Mouse (Mus musculus) forebrain, embryonic 10.5 days (tissue): ENCODE measurements around the gene Bcl2a1d. TPM values are rescaled to one million over a fixed set of nuclear protein-coding genes. Genes with fewer than 3 reads are reported as not detected.
"Not testable (repeated sequence)": the region's sequence is repeated elsewhere in the genome, so short reads cannot be mapped to it uniquely, and the experiment has no call there.

Source experiments
- DNase-seq: peaks from one replicate; pipeline ENCODE4 v3.0.0-alpha.2; 2017; ENCODE audit warnings: low spot score; ENCODE audit errors: extremely low spot score
- H3K27ac ChIP-seq: fragments of 300-500 bp; sonication (generic); 2 replicates; pipeline ENCODE4 v1.5.1; 2016; ENCODE audit warnings: mild to moderate bottlenecking
- H3K27me3 ChIP-seq: fragments of 300-500 bp; sonication (generic); 2 replicates; pipeline ENCODE4 v1.6.1; 2016; ENCODE audit warnings: mild to moderate bottlenecking; ENCODE audit not compliant: poor library complexity, severe bottlenecking
- H3K36me3 ChIP-seq: fragments of 300-500 bp; sonication (generic); replicated peaks from 2 replicates; pipeline ENCODE4 v1.6.1; 2016; ENCODE audit warnings: mild to moderate bottlenecking, moderate library complexity
- H3K4me1 ChIP-seq: fragments of 300-500 bp; sonication (generic); 2 replicates; pipeline ENCODE4 v1.6.1; 2016
- H3K4me3 ChIP-seq: fragments of 300-500 bp; sonication (generic); 2 replicates; pipeline ENCODE4 v1.5.1; 2016; ENCODE audit warnings: mild to moderate bottlenecking, moderate library complexity
- H3K9me3 ChIP-seq: fragments of 300-500 bp; sonication (generic); 2 replicates; pipeline ENCODE4 v1.6.1; 2016; ENCODE audit warnings: mild to moderate bottlenecking, moderate library complexity
- WGBS: fragments of 180-500 bp; shearing (Covaris S2); methylation state at CpG from one replicate; pipeline ENCODE4 v1.1.7; 2016; 5-methylcytosine and 5-hydroxymethylcytosine counted together
- polyA plus RNA-seq: library from polyadenylated mRNA; unstranded; fragments of >200 nt; fragmentation: Nextera tagmentation; extraction: Ambion mirVana; gene quantifications from 2 replicates; pipeline ENCODE4 v1.2.1, GENCODE M21; 2016

The Bcl2a1d gene
- polyA plus RNA-seq, 1 experiment from 2014 or later = not detected

DNA sequence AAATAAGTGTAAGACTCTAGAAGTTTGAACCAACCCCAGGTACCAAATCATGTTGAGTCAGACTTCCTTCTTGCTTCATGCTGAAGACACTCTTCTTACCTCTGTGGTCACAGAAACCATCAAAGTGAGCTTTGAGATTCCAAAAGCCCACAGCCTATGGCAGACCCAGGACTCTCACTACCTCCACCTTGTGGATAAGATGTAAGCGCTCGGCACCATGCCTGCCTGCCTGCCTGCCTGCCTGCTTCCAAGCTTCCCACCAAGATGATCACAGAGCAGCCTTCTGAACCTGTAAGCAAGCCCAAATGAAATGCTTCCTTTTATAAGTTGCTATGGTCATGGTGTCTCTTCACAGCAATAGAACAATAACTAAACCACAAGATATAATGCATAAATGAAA lies 13.6 kb downstream of the Bcl2a1d start:
- H3K27me3 ChIP-seq, H3K36me3 ChIP-seq, H3K4me3 ChIP-seq, H3K9me3 ChIP-seq, H3K27ac ChIP-seq, DNase-seq, H3K4me1 ChIP-seq: not testable (repeated sequence)
- WGBS = 33% methylated on average over 2 of the region's 2 CpGs

DNA sequence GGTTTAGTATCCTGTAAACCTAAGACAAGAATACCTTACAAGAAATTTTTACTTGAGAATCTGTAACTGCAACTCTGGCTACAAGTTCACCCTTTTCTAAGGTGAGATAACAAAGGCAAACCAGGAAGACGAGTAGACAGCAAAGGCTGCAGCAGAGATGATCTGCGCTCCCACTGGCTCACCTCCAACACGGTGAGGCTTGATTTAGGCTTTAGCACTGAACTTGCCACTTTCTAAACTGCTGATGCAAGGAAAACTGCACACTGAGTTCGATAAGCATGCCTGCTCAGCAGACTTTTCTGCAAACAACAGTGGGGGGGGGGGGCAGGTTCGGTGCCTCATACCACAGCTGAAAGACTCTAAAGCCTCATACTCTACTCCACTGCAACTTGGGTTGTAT lies 17.2 kb downstream of the Bcl2a1d start:
- not testable (repeated sequence) for DNase-seq, H3K27ac ChIP-seq, H3K27me3 ChIP-seq, H3K9me3 ChIP-seq, H3K36me3 ChIP-seq, H3K4me1 ChIP-seq, H3K4me3 ChIP-seq
- 91% methylated on average over 5 of the region's 5 CpGs for WGBS

DNA sequence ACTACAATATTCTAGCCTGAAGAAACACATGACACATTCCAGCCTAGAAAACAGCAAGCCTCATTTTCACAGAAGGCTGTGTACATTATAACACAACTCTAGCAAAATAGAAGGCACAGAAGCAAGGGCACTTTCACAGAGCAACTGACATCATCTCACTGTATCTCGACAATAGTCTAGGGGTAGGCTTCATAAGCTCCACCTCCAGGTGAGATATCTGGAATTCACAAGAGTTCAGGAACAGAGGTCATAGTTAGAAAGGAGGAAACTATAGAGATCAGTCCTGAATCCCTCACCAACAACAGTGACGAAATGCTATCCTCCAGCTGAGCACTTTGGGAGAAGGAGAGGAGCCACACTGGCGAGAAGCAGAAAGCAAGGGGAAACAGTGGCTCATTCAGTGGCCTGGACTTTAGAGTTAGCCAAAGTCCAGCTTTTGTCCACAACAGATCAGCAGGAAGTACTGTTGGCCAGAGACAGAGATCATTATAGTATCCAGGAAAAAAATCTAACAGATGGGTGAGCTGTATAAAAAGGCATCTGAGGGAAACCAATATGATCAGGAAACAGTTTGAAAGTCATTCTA lies 19.5 kb downstream of the Bcl2a1d start:
- not testable (repeated sequence) for H3K4me3 ChIP-seq, H3K27me3 ChIP-seq, H3K9me3 ChIP-seq, H3K27ac ChIP-seq, H3K4me1 ChIP-seq, DNase-seq, H3K36me3 ChIP-seq
- WGBS = 84% methylated on average over 3 of the region's 3 CpGs

DNA sequence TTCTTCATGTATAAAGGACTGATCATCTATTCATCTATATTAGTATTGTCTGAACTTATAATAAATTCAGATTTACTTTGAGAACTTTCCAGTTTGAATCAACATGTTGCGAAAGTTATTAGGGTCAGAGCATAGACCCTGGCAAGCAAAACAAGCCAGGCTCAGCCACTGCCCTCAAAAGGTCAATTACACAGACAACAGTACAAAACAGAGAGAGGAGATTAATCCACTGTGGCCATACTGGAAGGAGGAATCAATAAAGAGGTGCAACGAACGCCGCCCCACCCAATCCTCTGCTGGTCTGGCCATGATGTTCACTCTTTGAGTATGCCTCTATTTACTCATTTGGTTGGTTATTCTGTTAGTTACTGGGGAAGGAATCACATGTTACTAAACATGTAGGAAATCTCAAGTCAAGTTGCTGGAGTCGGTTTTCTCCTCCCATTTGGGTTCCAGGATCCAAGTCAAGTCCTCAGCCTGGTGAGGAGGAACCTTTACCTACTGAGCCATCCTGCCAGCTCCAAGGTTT lies 20.7 kb downstream of the Bcl2a1d start:
- H3K27me3 ChIP-seq, H3K27ac ChIP-seq, DNase-seq, H3K4me1 ChIP-seq, H3K4me3 ChIP-seq, H3K9me3 ChIP-seq, H3K36me3 ChIP-seq: not testable (repeated sequence)
- WGBS = 88% methylated on average over 4 of the region's 5 CpGs

DNA sequence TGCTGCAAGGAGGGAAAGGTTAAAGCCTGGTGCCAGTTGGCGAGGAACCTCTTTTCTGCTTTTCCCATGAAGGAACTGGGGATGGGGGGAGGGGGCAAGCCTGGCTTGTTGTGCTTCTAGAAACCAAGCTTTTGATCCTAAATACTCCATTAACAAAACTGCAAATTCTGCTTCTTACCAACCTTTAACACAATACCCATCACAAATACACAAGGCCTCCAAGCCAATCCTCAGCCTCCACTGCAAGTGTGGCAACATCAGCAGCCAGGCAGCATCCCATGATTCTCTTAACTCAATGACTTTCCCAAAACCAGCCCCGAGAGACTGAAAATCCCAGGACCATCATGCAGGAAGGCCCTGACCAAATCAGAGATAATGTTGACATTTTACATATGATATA lies 21.3 kb downstream of the Bcl2a1d start:
- not testable (repeated sequence) for H3K27ac ChIP-seq, H3K9me3 ChIP-seq, H3K4me3 ChIP-seq, DNase-seq, H3K36me3 ChIP-seq, H3K27me3 ChIP-seq, H3K4me1 ChIP-seq
- WGBS = 83% methylated on average over 2 of the region's 2 CpGs

DNA sequence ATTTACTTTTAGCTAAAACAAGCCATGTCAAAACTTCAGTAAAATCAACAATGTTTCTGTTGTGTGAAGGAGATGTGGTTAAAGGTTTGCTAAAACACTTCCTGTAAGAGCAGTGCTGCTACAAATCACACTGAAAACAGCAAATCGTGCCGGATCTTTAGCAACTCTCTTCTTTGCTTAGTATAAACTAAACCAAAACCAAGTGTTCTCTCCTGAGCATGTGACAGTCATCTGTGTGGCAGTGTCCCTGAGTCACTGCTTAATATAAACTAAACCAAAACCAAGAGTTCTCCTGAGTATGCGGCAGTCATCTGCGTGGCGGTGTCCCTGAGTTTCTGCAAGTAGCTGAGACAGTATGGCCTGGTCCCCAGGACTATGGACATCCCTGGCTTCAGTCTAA lies 21.9 kb downstream of the Bcl2a1d start:
- H3K4me3 ChIP-seq, DNase-seq, H3K36me3 ChIP-seq, H3K9me3 ChIP-seq, H3K4me1 ChIP-seq, H3K27me3 ChIP-seq, H3K27ac ChIP-seq: not testable (repeated sequence)
- WGBS = 96% methylated on average over 5 of the region's 5 CpGs

DNA sequence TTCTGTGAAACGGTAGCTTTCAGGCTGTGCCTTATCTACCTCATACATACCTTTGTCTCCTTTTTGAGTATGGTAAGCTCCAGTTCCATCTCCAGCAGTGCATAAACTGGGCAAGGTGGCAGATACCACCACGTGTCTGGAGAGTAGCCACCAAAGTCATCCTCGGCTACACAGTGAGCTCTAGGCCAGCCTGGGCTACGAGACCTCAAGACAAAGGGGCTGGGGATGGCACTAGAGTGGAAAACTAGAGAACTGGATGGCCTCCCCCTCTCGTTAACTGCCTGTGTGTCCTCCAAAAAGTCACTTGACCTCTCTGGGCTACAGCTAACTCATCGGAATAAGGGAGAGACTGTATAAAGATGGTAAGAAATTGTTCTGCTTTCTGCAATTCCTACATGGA lies 22.4 kb downstream of the Bcl2a1d start:
- Histone ChIP-seq H3K4me1 (no peaks in the 10 kb centered on the region), H3K27me3 (no peaks in the 10 kb centered on the region), H3K27ac (no peak overlapping the region), H3K36me3 (no peaks in the 10 kb centered on the region), H3K4me3 (no peak overlapping the region), H3K9me3 (no peaks in the 10 kb centered on the region)
- DNase-seq = no peak
- 90% methylated on average over 6 of the region's 6 CpGs for WGBS

DNA sequence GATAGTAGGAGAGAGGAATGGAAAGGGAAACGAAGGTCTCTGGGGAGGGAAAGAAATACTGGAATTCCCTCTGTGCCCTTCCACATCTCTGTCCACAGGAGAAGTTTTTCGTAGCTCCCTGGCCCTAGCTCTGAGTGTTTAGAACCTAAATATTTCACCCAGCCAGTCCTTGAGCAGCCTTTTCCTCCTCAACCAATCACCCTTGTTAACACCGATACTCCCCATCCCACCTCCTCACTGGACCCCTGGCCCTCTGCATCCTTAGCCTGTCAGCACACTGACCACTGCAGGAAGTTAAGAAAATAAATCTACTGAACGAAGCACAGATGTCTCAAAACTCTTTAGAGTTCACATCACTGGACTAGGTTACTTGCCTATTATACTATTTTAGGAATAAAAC lies 25.0 kb downstream of the Bcl2a1d start:
- Histone ChIP-seq H3K4me1 (no peaks in the 10 kb centered on the region), H3K27me3 (no peaks in the 10 kb centered on the region), H3K36me3 (no peaks in the 10 kb centered on the region), H3K4me3 (no peak overlapping the region), H3K9me3 (no peaks in the 10 kb centered on the region), H3K27ac (no peak overlapping the region)
- no peak for DNase-seq
- WGBS = 72% methylated on average over 4 of the region's 4 CpGs

DNA sequence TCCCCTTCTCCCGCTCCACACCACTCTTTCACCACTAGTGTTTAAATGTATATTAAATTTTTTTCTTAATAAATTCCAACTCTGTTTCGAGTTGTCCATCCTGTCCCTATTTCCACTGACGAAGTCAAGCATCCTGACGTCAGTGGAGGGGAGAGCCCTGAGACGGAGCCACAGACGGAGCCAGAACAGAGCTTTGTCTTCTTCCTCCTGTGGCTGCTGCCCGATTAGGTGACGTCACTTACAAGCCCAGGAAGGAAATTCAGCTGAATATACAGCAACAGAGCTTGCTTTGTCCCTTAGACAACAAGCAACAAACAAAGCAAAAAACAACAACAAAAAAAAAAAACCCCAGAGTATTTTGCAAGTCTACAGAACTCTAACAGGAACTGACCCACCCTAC lies 26.6 kb downstream of the Bcl2a1d start:
- not testable (repeated sequence) for H3K9me3 ChIP-seq, H3K27ac ChIP-seq, H3K27me3 ChIP-seq, DNase-seq, H3K4me1 ChIP-seq, H3K36me3 ChIP-seq, H3K4me3 ChIP-seq
- WGBS = 88% methylated on average over 8 of the region's 8 CpGs

DNA sequence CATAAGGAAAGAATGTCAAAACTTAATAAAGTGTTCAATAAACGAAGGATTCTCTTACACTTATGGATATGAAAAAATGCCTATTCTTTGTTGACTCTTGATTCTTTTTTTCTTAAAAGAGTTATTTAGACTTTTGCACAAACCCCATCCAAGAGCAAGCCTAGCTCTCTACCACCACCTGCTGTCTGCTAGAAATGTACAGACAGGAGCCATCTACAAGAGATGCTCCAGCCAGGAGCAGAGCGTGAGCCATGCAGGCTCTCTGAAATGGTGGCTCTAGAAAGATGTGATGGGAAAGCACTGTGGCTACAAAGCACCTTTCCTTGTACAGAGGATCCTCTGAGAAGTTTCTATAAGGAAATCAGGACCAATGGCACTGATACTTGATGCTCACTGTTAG lies 33.0 kb downstream of the Bcl2a1d start:
- H3K27ac ChIP-seq, H3K27me3 ChIP-seq, DNase-seq, H3K4me3 ChIP-seq, H3K9me3 ChIP-seq, H3K4me1 ChIP-seq, H3K36me3 ChIP-seq: not testable (repeated sequence)
- no CpG with 5 or more reads among the region's 2 CpGs for WGBS

DNA sequence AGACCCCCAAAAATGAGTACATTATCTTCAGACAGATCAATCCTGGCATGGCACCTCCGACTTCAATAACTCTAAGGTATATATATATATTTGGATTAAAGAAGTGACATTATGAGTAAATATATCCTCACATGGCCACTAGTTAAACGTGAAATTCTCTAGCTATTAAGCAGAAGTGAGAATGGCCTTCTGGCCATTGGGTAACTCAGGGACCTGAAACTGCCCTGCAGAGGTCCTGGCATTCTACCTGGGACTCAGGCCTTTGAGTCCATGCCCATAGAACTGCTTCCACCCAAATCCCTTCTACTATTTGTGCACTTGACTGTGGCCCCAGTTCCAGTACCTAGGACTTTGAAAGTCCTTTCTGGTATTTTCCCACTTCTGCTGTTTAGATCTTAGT lies 40.4 kb downstream of the Bcl2a1d start:
- not testable (repeated sequence) for H3K9me3 ChIP-seq, DNase-seq, H3K27me3 ChIP-seq, H3K27ac ChIP-seq, H3K36me3 ChIP-seq, H3K4me1 ChIP-seq, H3K4me3 ChIP-seq
- WGBS = 84% methylated on average over 2 of the region's 2 CpGs

DNA sequence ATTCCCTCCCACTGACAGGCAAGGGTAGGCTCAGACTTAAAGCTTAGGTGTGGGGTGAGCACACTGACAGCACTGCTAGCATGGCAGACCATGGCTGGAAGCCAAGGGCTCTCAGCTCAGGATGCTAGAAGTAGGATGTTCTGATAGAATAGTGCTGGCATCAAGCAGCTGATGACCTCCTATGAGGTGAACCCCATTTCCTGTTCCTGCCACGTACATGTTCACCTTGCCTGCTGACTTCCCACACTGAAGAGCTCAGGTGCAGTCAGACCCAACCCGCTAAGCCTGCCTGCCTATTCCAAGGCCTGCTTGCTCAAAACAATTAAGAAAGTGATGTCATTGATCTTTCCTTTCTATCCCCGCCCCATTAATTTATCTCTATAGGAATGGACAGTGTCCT lies 42.3 kb downstream of the Bcl2a1d start:
- WGBS = 90% methylated on average over 3 of the region's 3 CpGs
- not testable (repeated sequence) for H3K27me3 ChIP-seq, H3K4me3 ChIP-seq, H3K27ac ChIP-seq, DNase-seq, H3K36me3 ChIP-seq, H3K4me1 ChIP-seq, H3K9me3 ChIP-seq

DNA sequence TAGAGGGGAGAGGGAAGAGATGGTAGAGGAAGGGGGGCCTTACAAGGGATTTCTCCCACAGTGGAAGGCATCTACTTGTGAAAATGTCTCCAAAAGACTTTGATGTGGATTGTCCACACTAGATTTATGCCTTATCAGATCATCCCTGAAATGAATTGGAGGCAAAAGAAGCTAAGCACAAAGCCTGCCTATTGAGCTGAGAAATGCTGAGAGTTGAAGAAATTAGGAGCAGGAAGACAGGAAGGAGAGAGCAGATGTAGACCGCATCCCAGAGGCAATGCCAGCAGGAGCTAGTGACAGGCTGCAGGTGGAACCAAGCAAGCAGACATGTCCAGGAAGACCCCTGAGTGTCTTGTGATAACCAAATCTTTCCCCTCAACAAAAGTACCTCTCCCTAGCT lies 45.0 kb downstream of the Bcl2a1d start:
- H3K27me3 ChIP-seq, H3K9me3 ChIP-seq, H3K36me3 ChIP-seq, H3K4me1 ChIP-seq, DNase-seq, H3K27ac ChIP-seq, H3K4me3 ChIP-seq: not testable (repeated sequence)
- WGBS = 73% methylated on average over 1 of the region's 1 CpGs
